Mouse (Mus musculus): Measurements from ENCODE around the gene Asns.

GRCm38 (mm10) chr6:7660377-7661080, 32.5 kb downstream of the Asns start:
- peak; percentile 24; the same call in 1 of the 2 replicates for TF ChIP-seq CTCF (IDR thresholded peaks at IDR 0.05; ENCODE audit: insufficient read depth, low read length)
- no peak for TF ChIP-seq POLR2A (IDR thresholded peaks at IDR 0.05; ENCODE audit: borderline replicate concordance, extremely low read depth, low read depth, low read length)

Measured in lung, adult 2 months (tissue).